Mouse (Mus musculus): ENCODE measurements around the gene Ifitm10. TPM values are rescaled to one million over a fixed set of nuclear protein-coding genes. Genes with fewer than 3 reads are reported as not detected.

Ifitm10 gene
- total and polyA plus RNA-seq, 3 experiments = not detected

GRCm38 (mm10) chr7:142400750-142401142 is 27.2 kb upstream of the Ifitm10 start:
- Histone ChIP-seq H3K9me3 (replicated peaks; ENCODE audit: low read length) (no peaks in the 10 kb centered on the region), H3K4me3 (replicated peaks in 1 of 3; ENCODE audit: low read depth in 2 of 3, low read length in 2 of 3, poor library complexity in 1 of 3) (no peak overlapping the region), H3K27me3 (replicated peaks) (no peaks in the 10 kb centered on the region), H3K79me2 (replicated peaks; ENCODE audit: control insufficient read depth, extremely low read depth, insufficient read depth, poor library complexity, severe bottlenecking) (no peaks in the 10 kb centered on the region), H3K36me3 (replicated peaks in 1 of 2; ENCODE audit: control insufficient read depth in 1 of 2, insufficient read depth in 1 of 2, low read length in 1 of 2) (no peaks in the 10 kb centered on the region), H3K9ac (ENCODE audit: insufficient read depth, low read depth) (no peak overlapping the region), H3K4me2 (ENCODE audit: insufficient read depth, low read depth, poor library complexity, severe bottlenecking) (no peak overlapping the region), H3K27ac (ENCODE audit: insufficient read depth, low read depth) (no peak overlapping the region), H3K4me1 (ENCODE audit: control insufficient read depth in 1 of 2, insufficient read depth in 2 of 2) (peaks cover 11 to 27% of the 10 kb centered on the region in 2 experiments)
- dilution Hi-C loops (cut with MboI; ENCODE audit: extremely low pct_ligation_motif_present, extremely low pct_unique_long_range_greater_than_20kb, low sequenced_read_pairs) = no loop called here
- TF ChIP-seq USF2 (conservative IDR thresholded peaks at IDR 0.05; ENCODE audit: low read depth, low read length) (no peak), MEF2A (IDR thresholded peaks at IDR 0.05; ENCODE audit: borderline replicate concordance, low read depth, low read length) (no peak), POLR2A (IDR thresholded peaks at IDR 0.05; ENCODE audit: low read depth, low read length) (no peak), PAX5 (IDR thresholded peaks at IDR 0.05; ENCODE audit: low read length) (no peak), ZMIZ1 (IDR thresholded peaks at IDR 0.05; ENCODE audit: low read depth, low read length) (no peak), GABPA (IDR thresholded peaks at IDR 0.05; ENCODE audit: insufficient replicate concordance, low read depth, low read length) (no peak), TBP (conservative IDR thresholded peaks at IDR 0.05; ENCODE audit: low read depth, low read length) (no peak), ZKSCAN1 (IDR thresholded peaks at IDR 0.05; ENCODE audit: borderline replicate concordance, low read depth, low read length) (no peak), BHLHE40 (IDR thresholded peaks at IDR 0.05; ENCODE audit: low read depth, low read length) (no peak), MYC (IDR thresholded peaks at IDR 0.05; ENCODE audit: low read depth, low read length) (no peak), MXI1 (IDR thresholded peaks at IDR 0.05; ENCODE audit: low read depth, low read length) (no peak), ZNF384 (IDR thresholded peaks at IDR 0.05; ENCODE audit: low read depth, low read length) (no peak), CHD2 (IDR thresholded peaks at IDR 0.05; ENCODE audit: low read length) (no peak), TCF12 (IDR thresholded peaks at IDR 0.05; ENCODE audit: low read depth, low read length) (no peak), MAZ (IDR thresholded peaks at IDR 0.05; ENCODE audit: low read depth, low read length) (no peak), POLR2AphosphoS2 (IDR thresholded peaks at IDR 0.05; ENCODE audit: low read depth, low read length) (no peak), ZC3H11A (IDR thresholded peaks at IDR 0.05; ENCODE audit: low read depth, low read length) (no peak), MAX (IDR thresholded peaks at IDR 0.05; ENCODE audit: low read length) (no peak), NRF1 (IDR thresholded peaks at IDR 0.05; ENCODE audit: low read depth, low read length) (no peak)
- in situ Hi-C loops (cut with MboI; ENCODE audit: low pct_ligation_motif_present, low pct_unique_long_range_greater_than_20kb, low sequenced_read_pairs) = no loop called here
- DNase-seq (ENCODE audit: extremely low read depth) = no peak

- H3K4me3 ChIP-seq (replicated peaks in 1 of 3; ENCODE audit: low read depth in 2 of 3, low read length in 2 of 3, poor library complexity in 1 of 3) = no peak overlapping the region
- H3K27ac ChIP-seq (ENCODE audit: insufficient read depth, low read depth) = no peak overlapping the region
- H3K27me3 ChIP-seq (replicated peaks) = no peaks in the 10 kb centered on the region
- no peaks in the 10 kb centered on the region for H3K36me3 ChIP-seq (replicated peaks in 1 of 2; ENCODE audit: control insufficient read depth in 1 of 2, insufficient read depth in 1 of 2, low read length in 1 of 2)
- H3K9ac ChIP-seq (ENCODE audit: insufficient read depth, low read depth) = no peak overlapping the region
- TF ChIP-seq GABPA (IDR thresholded peaks at IDR 0.05; ENCODE audit: insufficient replicate concordance, low read depth, low read length) (no peak), SMC3 (IDR thresholded peaks at IDR 0.05; ENCODE audit: low read depth, low read length) (no peak), JUN (IDR thresholded peaks at IDR 0.05; ENCODE audit: insufficient read depth, low read depth, low read length) (no peak), BHLHE40 (IDR thresholded peaks at IDR 0.05; ENCODE audit: low read depth, low read length) (no peak), ZMIZ1 (IDR thresholded peaks at IDR 0.05; ENCODE audit: low read depth, low read length) (no peak), MAFK (IDR thresholded peaks at IDR 0.05; ENCODE audit: insufficient replicate concordance, low read length) (no peak), ZC3H11A (IDR thresholded peaks at IDR 0.05; ENCODE audit: low read depth, low read length) (no peak), USF2 (conservative IDR thresholded peaks at IDR 0.05; ENCODE audit: low read depth, low read length) (no peak), TBP (conservative IDR thresholded peaks at IDR 0.05; ENCODE audit: low read depth, low read length) (no peak), ELF1 (IDR thresholded peaks at IDR 0.05; ENCODE audit: low read depth, low read length) (no peak), KAT2A (IDR thresholded peaks at IDR 0.05; ENCODE audit: insufficient replicate concordance, low read length) (no peak), MAZ (IDR thresholded peaks at IDR 0.05; ENCODE audit: low read depth, low read length) (no peak), MEF2A (IDR thresholded peaks at IDR 0.05; ENCODE audit: borderline replicate concordance, low read depth, low read length) (no peak), EP300 (IDR thresholded peaks at IDR 0.05; ENCODE audit: low read length) (no peak), CTCF (conservative IDR thresholded peaks at IDR 0.05 in 1 of 2, IDR thresholded peaks at IDR 0.05 in 1 of 2; ENCODE audit: low read depth in 2 of 2, low read length in 2 of 2) (no peak), MYC (IDR thresholded peaks at IDR 0.05; ENCODE audit: low read depth, low read length) (no peak), USF1 (IDR thresholded peaks at IDR 0.05; ENCODE audit: low read depth, low read length) (no peak), PAX5 (IDR thresholded peaks at IDR 0.05; ENCODE audit: low read length) (no peak), ZKSCAN1 (IDR thresholded peaks at IDR 0.05; ENCODE audit: borderline replicate concordance, low read depth, low read length) (no peak), ETS1 (conservative IDR thresholded peaks at IDR 0.05; ENCODE audit: low read depth, low read length) (no peak)
- no peaks in the 10 kb centered on the region for H3K79me2 ChIP-seq (replicated peaks; ENCODE audit: control insufficient read depth, extremely low read depth, insufficient read depth, poor library complexity, severe bottlenecking)
- no peaks in the 10 kb centered on the region for H3K9me3 ChIP-seq (replicated peaks; ENCODE audit: low read length)
- dilution Hi-C loops (cut with MboI; ENCODE audit: extremely low pct_ligation_motif_present, extremely low pct_unique_long_range_greater_than_20kb, low sequenced_read_pairs) (no loop called here), in situ Hi-C loops (cut with MboI; ENCODE audit: low pct_ligation_motif_present, low pct_unique_long_range_greater_than_20kb, low sequenced_read_pairs) (no loop called here)
- DNase-seq (ENCODE audit: extremely low read depth) = no peak
- H3K4me1 ChIP-seq (ENCODE audit: control insufficient read depth in 1 of 2, insufficient read depth in 2 of 2) = peaks cover 11 to 27% of the 10 kb centered on the region in 2 experiments
- H3K4me2 ChIP-seq (ENCODE audit: insufficient read depth, low read depth, poor library complexity, severe bottlenecking) = no peak overlapping the region
Measured at GRCm38 (mm10) chr7:142400112-142400749, 26.7 kb upstream of the Ifitm10 start.
